Mouse (Mus musculus): ENCODE data around the gene Gm8206. TPM values are rescaled to one million over a fixed set of nuclear protein-coding genes. Genes with fewer than 3 reads are reported as not detected.
"Not testable (repeated sequence)": the region's sequence is repeated elsewhere in the genome, so short reads cannot be mapped to it uniquely, and the experiment has no call there.

Gm8206 gene
- under 1 TPM in 1 of 4 experiments, not detected in 3; 0.42 TPM for total RNA-seq (2022)

DNA sequence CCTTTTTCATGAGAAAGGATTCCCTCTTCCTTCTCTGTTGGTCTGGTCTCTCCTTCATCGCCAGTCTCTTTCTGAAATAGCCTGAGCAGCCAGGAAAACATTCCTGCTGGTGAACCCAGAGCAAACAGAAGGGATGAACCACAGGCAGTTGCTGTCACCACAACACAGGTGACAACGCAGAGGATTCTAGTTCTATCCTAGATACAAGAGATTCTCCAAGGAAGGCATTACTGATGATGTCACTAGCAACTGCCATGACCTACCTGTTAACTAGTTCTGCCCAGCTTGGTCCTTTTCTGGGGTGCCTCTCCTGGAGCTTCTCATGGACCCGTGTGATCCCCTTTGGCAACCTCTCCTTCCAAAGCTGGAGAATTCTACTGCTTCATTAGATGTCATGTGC, at the start of gene Gm8206:
TSS of gene Gm8206 (minus strand) at position 101 of the 400 bp plus-strand sequence.
- not testable (repeated sequence) for DNase-seq (ENCODE audit: low spot score in 2 of 2)

DNA sequence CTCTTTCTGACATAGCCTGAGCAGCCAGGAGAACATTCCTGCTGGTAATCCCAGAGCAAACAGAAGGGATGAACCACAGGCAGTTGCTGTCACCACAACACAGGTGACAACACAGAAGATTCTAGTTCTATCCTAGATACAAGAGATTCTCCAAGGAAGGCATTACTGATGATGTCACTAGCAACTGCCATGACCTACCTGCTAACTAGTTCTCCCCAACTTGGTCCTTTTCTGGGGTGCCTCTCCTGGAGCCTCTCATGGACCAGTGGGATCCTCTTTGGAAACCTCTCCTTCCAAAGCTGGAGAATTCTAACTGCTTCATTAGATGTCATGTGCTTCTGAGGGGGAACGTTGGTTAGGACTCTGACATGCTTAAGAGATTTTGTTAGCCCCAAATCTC, 32.0 kb upstream of the Gm8206 start, which contains the start of gene Gm3476:
TSS of gene Gm3476 (minus strand) at position 101 of the 400 bp plus-strand sequence.
- not testable (repeated sequence) for DNase-seq (ENCODE audit: low spot score in 2 of 2)

DNA sequence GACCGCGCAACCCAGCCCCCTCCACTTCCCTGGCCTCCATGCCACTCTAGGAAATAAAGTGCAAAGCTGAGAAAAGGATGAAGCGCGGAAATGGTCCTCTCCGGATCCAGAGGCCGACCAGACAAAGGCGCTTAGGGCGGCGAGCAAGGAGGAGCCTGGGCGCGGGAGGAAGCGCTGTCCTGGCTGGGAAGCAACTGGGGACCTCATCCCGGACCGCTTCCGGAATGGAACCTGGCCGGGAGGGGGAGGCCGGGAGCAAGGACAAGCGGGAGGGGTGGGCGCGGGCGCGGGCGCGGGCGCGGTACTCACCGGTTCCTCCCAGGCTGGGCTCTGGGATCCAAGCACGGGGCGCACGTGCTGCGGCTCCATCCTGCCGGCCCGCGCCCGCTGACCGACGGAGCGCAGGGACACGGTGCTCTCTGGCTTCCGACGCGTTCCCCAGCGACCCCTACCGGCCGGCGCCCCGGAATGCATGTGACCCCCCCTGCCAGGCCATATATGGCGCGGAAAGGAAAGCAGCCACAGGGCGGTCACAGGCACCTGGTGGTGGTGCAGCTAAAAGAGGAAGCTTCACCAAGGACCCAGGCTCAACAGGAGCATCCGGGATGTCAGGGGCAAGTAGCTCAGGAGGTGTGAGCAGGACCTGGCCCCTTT, 14.7 kb upstream of the Gm8206 start, which contains the start of gene Gm3468:
TSS of gene Gm3468 (minus strand) at position 394 of the 654 bp plus-strand sequence.
- DNase-seq (ENCODE audit: low spot score in 2 of 2): peak; percentile 16 to 20

- not testable (repeated sequence) for DNase-seq (ENCODE audit: low spot score in 2 of 2)
These were observed 13.8 kb upstream of the Gm8206 start for GRCm38 (mm10) chr14:6107500-6107899.

DNA sequence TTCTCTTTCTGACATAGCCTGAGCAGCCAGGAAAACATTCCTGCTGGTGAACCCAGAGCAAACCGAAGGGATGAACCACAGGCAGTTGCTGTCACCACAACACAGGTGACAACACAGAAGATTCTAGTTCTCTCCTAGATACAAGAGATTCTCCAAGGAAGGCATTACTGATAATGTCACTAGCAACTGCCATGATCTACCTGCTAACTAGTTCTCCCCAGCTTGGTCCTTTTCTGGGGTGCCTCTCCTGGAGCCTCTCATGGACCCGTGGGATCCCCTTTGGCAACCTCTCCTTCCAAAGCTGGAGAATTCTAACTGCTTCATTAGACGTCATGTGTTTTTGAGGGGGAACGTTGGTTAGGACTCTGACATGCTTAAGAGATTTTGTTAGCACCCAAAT, 35.6 kb downstream of the Gm8206 start, which contains the start of gene Gm6337:
TSS of gene Gm6337 (minus strand) at position 101 of the 400 bp plus-strand sequence.
- DNase-seq (ENCODE audit: low spot score in 2 of 2): not testable (repeated sequence)

DNA sequence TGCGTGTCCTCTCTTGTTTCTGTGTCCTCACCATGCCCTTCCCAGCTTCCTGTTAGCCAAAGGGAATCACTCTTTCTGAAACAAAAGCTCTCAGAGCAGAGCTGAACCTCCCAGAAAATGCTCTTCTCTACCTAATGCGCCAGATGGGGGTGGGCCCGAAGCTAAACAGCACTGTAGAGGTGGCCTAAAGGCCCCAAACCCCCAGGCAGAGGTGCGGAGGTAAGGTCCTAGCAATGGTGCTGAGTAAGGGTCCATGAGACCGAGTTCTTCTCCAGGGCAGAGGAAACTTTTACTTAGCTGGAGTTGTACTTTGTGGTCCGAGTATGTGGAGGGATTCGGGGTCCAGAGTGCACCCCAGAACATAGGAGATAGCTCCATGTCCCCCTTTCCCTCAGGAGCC, 106.6 kb downstream of the Gm8206 start:
- DNase-seq (ENCODE audit: low spot score in 2 of 2): peak in 1 of 2 experiments; percentile 7

DNA sequence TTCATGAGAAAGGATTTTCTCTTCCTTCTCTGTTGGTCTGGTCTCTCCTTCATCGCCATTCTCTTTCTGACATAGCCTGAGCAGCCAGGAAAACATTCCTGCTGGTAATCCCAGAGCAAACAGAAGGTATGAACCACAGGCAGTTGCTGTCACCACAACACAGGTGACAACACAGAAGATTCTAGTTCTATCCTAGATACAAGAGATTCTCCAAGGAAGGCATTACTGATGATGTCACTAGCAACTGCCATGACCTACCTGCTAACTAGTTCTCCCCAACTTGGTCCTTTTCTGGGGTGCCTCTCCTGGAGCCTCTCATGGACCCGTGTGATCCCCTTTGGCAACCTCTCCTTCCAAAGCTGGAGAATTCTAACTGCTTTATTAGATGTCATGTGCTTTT, 114.7 kb downstream of the Gm8206 start, which contains the start of gene Gm3453:
TSS of gene Gm3453 (minus strand) at position 101 of the 400 bp plus-strand sequence.
- not testable (repeated sequence) for DNase-seq (ENCODE audit: low spot score in 2 of 2)

Other genes starting within 250 kb of the Gm8206 start
- 1 to 10 TPM in 3 of 4 experiments, under 1 TPM in 1; 0.73 to 1.5 (median 1.1) TPM for gene Gm8237, start 213.6 kb downstream of the Gm8206 start, total RNA-seq (2022)
- 1 to 10 TPM in 2 of 4 experiments, under 1 TPM in 2; 0.34 to 1.0 (median 0.97) TPM for gene Gm3248, start 132.2 kb downstream of the Gm8206 start, total RNA-seq (2022)
- not detected for gene Gm3453, start 114.8 kb downstream of the Gm8206 start, total RNA-seq (2022)
- gene Gm6337, start 35.7 kb downstream of the Gm8206 start, total RNA-seq (2022): not detected
- gene Gm3468, start 14.7 kb upstream of the Gm8206 start, total RNA-seq (2022): 1 to 10 TPM; 1.0 to 1.2 (median 1.1) TPM
- not detected for gene Gm3476, start 31.9 kb upstream of the Gm8206 start, total RNA-seq (2022)
- 1 to 10 TPM in 1 of 4 experiments, under 1 TPM in 3; 0.74 to 1.5 (median 0.90) TPM for gene Gm21560, start 125.3 kb upstream of the Gm8206 start, total RNA-seq (2022)
- gene Gm3411, start 193.3 kb upstream of the Gm8206 start, total RNA-seq (2022): 1 to 10 TPM in 3 of 4 experiments, under 1 TPM in 1; 0.96 to 2.5 (median 1.9) TPM
- not detected for gene Gm21103, start 210.9 kb upstream of the Gm8206 start, total RNA-seq (2022)
- not detected for gene Gm3618, start 249.7 kb upstream of the Gm8206 start, total RNA-seq (2022)